Mouse (Mus musculus): ENCODE measurements around the gene Mybpc1. TPM values are rescaled to one million over a fixed set of nuclear protein-coding genes. Genes with fewer than 3 reads are reported as not detected.

The Mybpc1 gene
- polyA plus RNA-seq, 1 experiment = not detected

GRCm38 (mm10) chr10:88501886-88502765 lies 102.8 kb downstream of the Mybpc1 start:
- TF ChIP-seq MYOG (IDR thresholded peaks at IDR 0.05; ENCODE audit: control insufficient read depth, extremely low read depth, insufficient read length) (no peak), USF1 (IDR thresholded peaks at IDR 0.05; ENCODE audit: low read depth) (no peak), MAX (IDR thresholded peaks at IDR 0.05) (no peak), FOSL1 (IDR thresholded peaks at IDR 0.05; ENCODE audit: insufficient read depth, low read length, poor library complexity, severe bottlenecking) (no peak), CEBPB (IDR thresholded peaks at IDR 0.05; ENCODE audit: low read depth) (no peak), MYOD1 (IDR thresholded peaks at IDR 0.05; ENCODE audit: control insufficient read depth, insufficient read length, low read depth) (no peak)
- H3K27me3 ChIP-seq (ENCODE audit: control insufficient read depth, insufficient read depth, insufficient read length) = no peaks in the 10 kb centered on the region

DNA sequence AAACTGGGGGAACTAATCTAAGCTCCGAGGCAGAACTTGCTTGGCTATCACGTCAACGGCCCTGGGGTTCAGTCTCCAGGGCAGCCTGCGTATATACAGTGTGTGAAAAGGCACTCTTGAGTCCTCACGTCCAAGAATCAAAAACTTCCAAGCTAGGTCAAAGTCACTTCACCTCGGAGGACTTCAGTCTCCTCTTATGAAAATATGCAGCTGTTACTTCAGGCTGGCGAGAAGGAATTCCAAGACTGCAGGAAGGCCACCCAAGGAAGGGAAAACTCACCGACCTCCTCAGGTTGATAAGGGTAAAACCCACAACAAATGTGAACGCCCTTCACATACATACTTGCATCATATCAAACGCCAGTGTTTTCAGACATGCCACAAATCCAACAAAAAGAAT lies 103.6 kb downstream of the Mybpc1 start:
- Histone ChIP-seq H3K79me3 (ENCODE audit: low read depth) (peaks cover 2% of the 10 kb centered on the region), H3K79me2 (ENCODE audit: control insufficient read depth, insufficient read depth) (peaks cover 4% of the 10 kb centered on the region), H3K36me3 (ENCODE audit: control insufficient read depth, insufficient read depth) (no peaks in the 10 kb centered on the region), H3ac (ENCODE audit: control insufficient read depth, insufficient read length, low read depth) (no peak overlapping the region), H3K27me3 (ENCODE audit: control insufficient read depth, insufficient read depth, insufficient read length) (no peaks in the 10 kb centered on the region), H3K4me3 (ENCODE audit: insufficient read depth, poor library complexity, severe bottlenecking) (no peak overlapping the region)
- TF ChIP-seq MAX (IDR thresholded peaks at IDR 0.05) (no peak), MYOD1 (IDR thresholded peaks at IDR 0.05; ENCODE audit: control insufficient read depth, insufficient read length, low read depth) (no peak), MYOG (IDR thresholded peaks at IDR 0.05; ENCODE audit: control insufficient read depth, extremely low read depth, insufficient read length) (no peak), CEBPB (IDR thresholded peaks at IDR 0.05; ENCODE audit: low read depth) (no peak), FOSL1 (IDR thresholded peaks at IDR 0.05; ENCODE audit: insufficient read depth, low read length, poor library complexity, severe bottlenecking) (no peak), CTCF (IDR thresholded peaks at IDR 0.05; ENCODE audit: control insufficient read depth, insufficient read depth, insufficient read length) (no peak), USF1 (IDR thresholded peaks at IDR 0.05; ENCODE audit: low read depth) (no peak)

More at GRCm38 (mm10) chr10:88501886-88502765, 102.8 kb downstream of the Mybpc1 start:
- Histone ChIP-seq H3K4me3 (ENCODE audit: insufficient read depth, poor library complexity, severe bottlenecking) (no peak overlapping the region), H3K79me3 (ENCODE audit: low read depth) (peaks cover 2% of the 10 kb centered on the region), H3K79me2 (ENCODE audit: control insufficient read depth, insufficient read depth) (peaks cover 4% of the 10 kb centered on the region), H3ac (ENCODE audit: control insufficient read depth, insufficient read length, low read depth) (no peak overlapping the region), H3K36me3 (ENCODE audit: control insufficient read depth, insufficient read depth) (no peaks in the 10 kb centered on the region)

DNA sequence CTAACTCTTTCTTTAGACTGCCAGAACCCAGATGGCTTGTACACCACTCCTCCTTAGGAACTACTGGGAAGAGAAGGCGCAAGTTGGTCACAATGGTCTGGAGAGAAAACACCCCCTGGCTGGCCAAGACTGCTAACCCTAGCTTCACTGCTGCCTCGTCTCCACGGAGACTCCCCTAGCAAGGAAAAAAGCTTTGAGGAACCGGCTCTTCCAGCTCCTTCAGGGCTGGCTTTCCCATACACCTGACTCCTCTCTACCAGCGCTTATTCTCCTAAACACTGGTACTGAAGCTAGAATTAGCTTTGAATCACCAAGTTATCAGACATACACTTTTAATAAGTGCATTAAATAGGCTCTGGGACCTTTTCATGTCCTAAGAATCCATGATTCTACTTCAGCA lies 105.0 kb downstream of the Mybpc1 start:
- no peaks in the 10 kb centered on the region for H3K27me3 ChIP-seq (ENCODE audit: control insufficient read depth, insufficient read depth, insufficient read length)
- H3K36me3 ChIP-seq (ENCODE audit: control insufficient read depth, insufficient read depth) = no peaks in the 10 kb centered on the region
- H3K4me3 ChIP-seq (ENCODE audit: insufficient read depth, poor library complexity, severe bottlenecking) = no peak overlapping the region
- peaks cover 2% of the 10 kb centered on the region for H3K79me3 ChIP-seq (ENCODE audit: low read depth)
- H3K79me2 ChIP-seq (ENCODE audit: control insufficient read depth, insufficient read depth) = peaks cover 4% of the 10 kb centered on the region
- H3ac ChIP-seq (ENCODE audit: control insufficient read depth, insufficient read length, low read depth) = no peak overlapping the region
- TF ChIP-seq CEBPB (IDR thresholded peaks at IDR 0.05; ENCODE audit: low read depth) (no peak), CTCF (IDR thresholded peaks at IDR 0.05; ENCODE audit: control insufficient read depth, insufficient read depth, insufficient read length) (no peak), USF1 (IDR thresholded peaks at IDR 0.05; ENCODE audit: low read depth) (no peak), FOSL1 (IDR thresholded peaks at IDR 0.05; ENCODE audit: insufficient read depth, low read length, poor library complexity, severe bottlenecking) (no peak), MYOD1 (IDR thresholded peaks at IDR 0.05; ENCODE audit: control insufficient read depth, insufficient read length, low read depth) (no peak), MAX (IDR thresholded peaks at IDR 0.05) (no peak), MYOG (IDR thresholded peaks at IDR 0.05; ENCODE audit: control insufficient read depth, extremely low read depth, insufficient read length) (no peak)

- Histone ChIP-seq H3K79me3 (ENCODE audit: low read depth) (no peaks in the 10 kb centered on the region), H3K36me3 (ENCODE audit: control insufficient read depth, insufficient read depth) (no peaks in the 10 kb centered on the region), H3ac (ENCODE audit: control insufficient read depth, insufficient read length, low read depth) (no peak overlapping the region), H3K4me3 (ENCODE audit: insufficient read depth, poor library complexity, severe bottlenecking) (no peak overlapping the region), H3K79me2 (ENCODE audit: control insufficient read depth, insufficient read depth) (no peaks in the 10 kb centered on the region), H3K27me3 (ENCODE audit: control insufficient read depth, insufficient read depth, insufficient read length) (no peaks in the 10 kb centered on the region)
- TF ChIP-seq CTCF (IDR thresholded peaks at IDR 0.05; ENCODE audit: control insufficient read depth, insufficient read depth, insufficient read length) (no peak), USF1 (IDR thresholded peaks at IDR 0.05; ENCODE audit: low read depth) (no peak), FOSL1 (IDR thresholded peaks at IDR 0.05; ENCODE audit: insufficient read depth, low read length, poor library complexity, severe bottlenecking) (no peak), MYOG (IDR thresholded peaks at IDR 0.05; ENCODE audit: control insufficient read depth, extremely low read depth, insufficient read length) (no peak), MYOD1 (IDR thresholded peaks at IDR 0.05; ENCODE audit: control insufficient read depth, insufficient read length, low read depth) (no peak), MAX (IDR thresholded peaks at IDR 0.05) (no peak), CEBPB (IDR thresholded peaks at IDR 0.05; ENCODE audit: low read depth) (no peak)
Measured at GRCm38 (mm10) chr10:88496864-88497564, 107.9 kb downstream of the Mybpc1 start.

GRCm38 (mm10) chr10:88494959-88495587 lies 109.9 kb downstream of the Mybpc1 start:
- H3K36me3 ChIP-seq (ENCODE audit: control insufficient read depth, insufficient read depth) = no peaks in the 10 kb centered on the region
- no peaks in the 10 kb centered on the region for H3K27me3 ChIP-seq (ENCODE audit: control insufficient read depth, insufficient read depth, insufficient read length)
- TF ChIP-seq MAX (IDR thresholded peaks at IDR 0.05) (no peak), USF1 (IDR thresholded peaks at IDR 0.05; ENCODE audit: low read depth) (no peak), CTCF (IDR thresholded peaks at IDR 0.05; ENCODE audit: control insufficient read depth, insufficient read depth, insufficient read length) (no peak), CEBPB (IDR thresholded peaks at IDR 0.05; ENCODE audit: low read depth) (no peak), MYOD1 (IDR thresholded peaks at IDR 0.05; ENCODE audit: control insufficient read depth, insufficient read length, low read depth) (no peak), MYOG (IDR thresholded peaks at IDR 0.05; ENCODE audit: control insufficient read depth, extremely low read depth, insufficient read length) (no peak), FOSL1 (IDR thresholded peaks at IDR 0.05; ENCODE audit: insufficient read depth, low read length, poor library complexity, severe bottlenecking) (no peak)
- no peaks in the 10 kb centered on the region for H3K79me2 ChIP-seq (ENCODE audit: control insufficient read depth, insufficient read depth)
- no peak overlapping the region for H3ac ChIP-seq (ENCODE audit: control insufficient read depth, insufficient read length, low read depth)
- no peaks in the 10 kb centered on the region for H3K79me3 ChIP-seq (ENCODE audit: low read depth)
- H3K4me3 ChIP-seq (ENCODE audit: insufficient read depth, poor library complexity, severe bottlenecking) = no peak overlapping the region

Data from C2C12 (cell line).